Mouse (Mus musculus): ENCODE measurements around the gene Tmem132e. TPM values are rescaled to one million over a fixed set of nuclear protein-coding genes. Genes with fewer than 3 reads are reported as not detected.

The Tmem132e gene
- total RNA-seq, 2 experiments from 2014 or later = 16.0 to 16.8 TPM

DNA sequence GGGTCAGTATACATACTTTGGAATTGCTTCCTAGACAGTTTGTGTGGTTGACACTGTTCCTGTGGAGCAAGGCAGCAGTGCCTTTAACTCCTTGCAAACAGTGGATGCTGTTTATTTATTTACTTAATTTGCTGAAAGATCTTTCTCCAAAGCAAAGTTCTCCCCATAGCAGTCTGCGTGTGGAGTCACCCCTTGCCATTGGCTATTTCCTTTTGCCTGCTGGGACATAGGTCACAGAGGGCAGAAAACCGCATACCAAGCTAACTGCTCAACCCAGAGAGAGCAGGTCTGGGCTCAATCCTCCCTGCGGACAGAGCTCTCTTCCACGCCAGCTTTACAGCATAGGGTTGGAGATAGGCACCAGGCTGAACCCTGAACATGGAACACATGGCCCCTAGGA lies 34.8 kb downstream of the Tmem132e start:
- intact Hi-C loops (cut with DNase I) = no loop called here
- DNase-seq = no peak

DNA sequence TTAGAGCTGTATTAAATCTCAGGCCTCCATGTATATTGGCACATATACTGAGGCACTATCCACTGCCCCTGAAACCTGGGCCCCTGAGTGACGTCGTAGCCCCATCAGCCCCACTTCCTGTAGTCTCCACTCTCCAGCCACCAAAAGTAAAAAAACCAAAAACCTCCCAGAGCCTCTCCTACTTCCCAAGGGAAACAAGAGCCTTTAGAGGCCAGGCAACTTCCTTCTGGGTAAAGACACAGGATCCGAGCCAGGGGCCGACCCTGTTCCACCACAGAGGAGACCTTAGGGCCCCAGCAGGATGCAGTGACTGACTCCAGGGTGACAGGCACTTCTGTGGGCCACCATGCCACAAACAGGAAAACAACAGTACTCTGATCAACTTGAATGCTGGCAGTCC lies 40.1 kb downstream of the Tmem132e start:
- intact Hi-C loops (cut with DNase I) = no loop called here
- no peak for DNase-seq

DNA sequence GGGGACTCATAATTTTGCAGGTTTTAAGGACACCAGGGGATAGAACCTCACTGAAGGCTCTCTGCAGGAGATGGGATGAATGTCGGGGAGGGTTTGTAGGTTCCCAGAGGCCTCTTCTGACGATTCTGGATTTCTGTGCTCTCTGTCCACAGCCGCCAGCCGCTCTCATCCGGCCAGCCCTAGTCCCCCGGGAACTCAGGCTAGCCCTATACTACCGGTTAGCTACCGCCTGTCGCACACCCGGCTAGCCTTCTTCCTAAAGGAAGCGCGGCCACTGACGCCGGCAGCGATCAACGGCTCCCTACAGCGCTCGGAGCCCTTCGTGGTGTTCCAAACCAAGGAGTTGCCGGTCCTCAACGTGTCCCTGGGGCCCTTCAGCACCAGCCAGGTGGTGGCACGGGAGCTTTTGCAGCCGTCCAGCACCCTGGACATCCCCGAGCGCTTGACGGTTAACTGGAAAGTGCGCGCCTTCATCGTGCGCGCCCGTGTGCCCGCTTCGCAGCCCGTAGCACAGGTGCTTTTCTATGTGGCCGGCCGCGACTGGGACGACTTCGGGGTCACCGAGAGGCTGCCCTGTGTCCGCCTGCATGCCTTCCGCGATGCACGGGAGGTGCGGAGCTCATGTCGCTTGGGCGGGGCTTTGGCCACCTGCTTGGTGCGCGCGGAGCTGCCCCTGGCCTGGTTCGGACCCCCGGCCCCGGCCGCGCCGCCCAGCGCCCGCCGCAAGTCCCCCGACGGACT lies 45.6 kb downstream of the Tmem132e start:
- DNase-seq = no peak
- intact Hi-C loops (cut with DNase I) = no loop called here

DNA sequence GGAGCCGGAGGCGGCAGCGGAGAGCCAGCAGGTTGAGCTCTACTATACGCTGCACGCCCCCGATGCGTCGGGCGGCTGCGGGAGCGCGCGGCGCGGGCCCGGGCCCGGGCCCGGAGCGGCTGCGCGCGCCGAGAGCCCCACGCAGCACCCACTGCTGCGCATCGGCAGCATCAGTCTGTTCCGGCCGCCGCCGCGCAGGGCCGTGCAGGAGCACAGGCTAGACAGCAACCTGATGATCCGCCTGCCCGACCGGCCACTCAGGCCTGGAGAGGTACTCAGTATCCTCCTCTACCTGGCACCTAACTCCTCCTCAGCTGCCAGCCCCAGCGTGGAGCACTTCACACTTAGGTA lies 46.1 kb downstream of the Tmem132e start:
- intact Hi-C loops (cut with DNase I) = no loop called here
- no peak for DNase-seq

DNA sequence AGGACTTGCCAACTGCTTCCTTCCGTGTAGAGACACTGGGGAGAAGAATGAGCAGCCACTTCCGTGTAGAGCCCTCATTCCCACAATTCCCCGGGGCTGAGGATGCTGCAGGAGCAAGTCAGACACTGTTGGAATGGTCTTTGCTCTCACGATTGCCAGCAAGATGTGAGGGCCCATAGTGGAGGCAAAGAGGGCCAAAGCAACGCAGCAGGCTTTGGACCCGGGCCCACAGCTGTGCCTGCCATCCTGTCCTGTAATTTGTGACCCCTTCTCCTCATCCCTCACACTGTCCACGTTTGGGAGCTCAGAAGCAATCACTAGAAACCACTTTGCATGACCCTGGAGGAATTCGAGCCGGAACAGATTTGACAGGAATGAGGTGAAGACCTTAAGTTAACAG lies 59.8 kb downstream of the Tmem132e start:
- DNase-seq = no peak
- intact Hi-C loops (cut with DNase I) = no loop called here

DNA sequence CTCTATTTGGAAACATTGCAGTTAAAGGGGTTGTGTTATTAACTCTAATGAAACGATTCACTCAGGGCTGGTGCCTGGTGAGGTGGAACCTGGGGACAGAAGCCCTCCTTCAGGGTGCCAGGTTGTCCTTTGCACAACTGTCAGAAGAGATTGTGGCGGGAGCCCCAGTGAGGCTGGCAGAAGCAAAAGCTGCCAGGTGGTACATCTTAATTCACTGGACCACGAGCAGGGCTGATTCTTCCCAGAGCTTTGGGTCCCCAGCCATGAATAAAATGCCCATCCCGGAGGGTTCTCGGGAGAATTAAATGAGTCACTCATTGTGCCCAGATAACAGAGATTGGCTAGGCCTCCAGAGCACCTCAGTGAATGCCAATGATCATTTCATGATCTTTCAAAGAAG lies 63.8 kb downstream of the Tmem132e start:
- intact Hi-C loops (cut with DNase I) = no loop called here
- DNase-seq = peak; percentile 38

DNA sequence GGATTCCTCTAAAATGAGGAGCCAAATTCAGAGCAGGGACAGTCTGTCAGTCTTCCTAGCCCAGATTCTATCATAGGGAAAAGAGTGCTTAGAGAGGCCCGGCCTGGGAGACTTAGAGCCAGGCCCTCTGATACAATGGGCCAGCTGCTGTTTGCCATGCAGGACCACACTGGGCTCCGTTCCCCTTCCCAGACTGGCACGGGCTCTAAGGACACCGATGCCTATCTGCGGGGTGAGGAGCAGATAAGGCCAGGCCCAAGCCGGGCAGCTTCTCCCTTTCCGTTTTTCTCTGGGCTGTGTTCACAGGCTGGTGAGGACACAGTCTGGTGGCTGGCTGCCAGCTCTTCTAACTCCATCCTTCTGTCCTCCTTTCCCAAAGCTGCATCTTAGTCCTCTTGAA lies 64.5 kb downstream of the Tmem132e start:
- intact Hi-C loops (cut with DNase I) = no loop called here
- peak; percentile 73 for DNase-seq

DNA sequence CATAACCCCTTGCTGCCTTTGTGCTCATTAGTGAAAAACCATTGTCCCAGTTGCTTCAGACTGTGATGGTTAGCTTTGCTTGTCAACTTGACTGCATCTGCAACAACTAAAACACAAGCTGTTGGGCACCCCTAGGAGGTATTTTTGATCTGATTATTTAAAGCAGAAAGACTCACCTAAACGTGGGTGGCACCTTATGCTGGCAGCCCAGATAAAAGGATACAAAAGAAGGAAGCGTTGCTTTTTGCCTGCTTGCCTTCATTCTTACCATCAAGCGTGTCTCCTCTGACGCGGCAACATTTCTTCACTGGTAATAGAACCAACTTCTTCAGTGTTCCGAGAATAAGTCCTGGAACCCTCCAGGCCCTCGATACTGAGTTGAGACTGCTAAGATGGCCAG lies 72.6 kb downstream of the Tmem132e start:
- intact Hi-C loops (cut with DNase I) = no loop called here
- DNase-seq = no peak

DNA sequence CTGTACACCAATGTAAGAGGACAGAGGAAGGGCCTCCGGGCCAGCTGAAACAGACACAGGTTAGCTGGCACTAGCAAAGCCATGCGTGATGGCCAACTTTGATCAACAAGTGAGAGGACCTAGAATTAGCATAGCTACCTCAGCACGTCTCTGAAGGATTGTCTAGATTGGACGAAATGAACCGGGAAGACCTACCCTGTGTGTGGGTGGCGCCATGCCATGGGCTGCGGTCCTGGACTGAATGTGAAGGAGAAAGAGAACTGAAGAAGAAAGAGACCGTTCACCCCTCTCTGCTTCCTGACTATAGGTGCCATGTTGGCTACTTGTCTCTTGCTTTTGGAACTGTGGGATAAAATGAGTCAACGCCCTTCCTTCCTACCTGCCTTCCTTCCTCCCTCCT lies 76.8 kb downstream of the Tmem132e start:
- DNase-seq = no peak
- intact Hi-C loops (cut with DNase I) = no loop called here

DNA sequence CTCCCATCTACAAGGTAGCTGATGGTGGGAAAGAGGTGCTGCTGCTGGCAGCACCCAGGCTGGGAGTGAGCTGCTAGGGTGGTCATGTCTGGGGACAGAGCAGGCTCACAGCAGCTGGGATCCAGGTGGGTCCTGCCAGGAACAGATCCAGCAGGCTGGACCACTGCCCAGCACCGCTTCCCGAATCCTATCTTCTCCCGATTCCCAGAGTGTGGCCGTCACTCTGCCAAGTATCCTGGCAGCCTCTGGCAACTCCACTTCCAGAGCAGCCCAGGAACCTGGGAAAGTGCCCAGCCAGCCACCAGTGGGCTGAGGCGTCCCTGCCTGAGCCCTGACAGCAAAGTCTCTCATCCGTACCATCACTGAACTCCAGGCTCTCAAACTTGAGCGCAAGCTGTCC lies 78.5 kb downstream of the Tmem132e start:
- intact Hi-C loops (cut with DNase I) = no loop called here
- peak; percentile 95 for DNase-seq

DNA sequence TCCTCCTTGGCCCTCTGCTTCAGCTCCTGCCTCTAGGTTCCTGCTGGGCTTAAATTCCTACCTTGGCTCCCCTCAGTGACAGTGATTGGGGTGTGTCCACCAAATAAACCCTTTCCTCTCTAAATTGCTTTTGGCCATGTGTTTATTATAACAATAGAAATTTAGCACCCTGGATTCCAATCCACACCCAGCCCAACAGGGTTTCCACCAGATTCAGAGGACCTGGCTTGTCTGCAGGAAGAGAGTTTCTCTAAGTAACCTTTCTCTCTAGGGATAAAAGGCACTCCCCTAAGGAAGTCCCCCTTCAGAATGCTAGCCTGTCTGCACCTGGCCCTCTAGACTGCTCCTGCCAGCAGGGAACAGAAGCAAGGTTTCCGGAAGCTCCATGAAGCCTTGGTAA lies 82.4 kb downstream of the Tmem132e start:
- intact Hi-C loops (cut with DNase I) = no loop called here
- no peak for DNase-seq

DNA sequence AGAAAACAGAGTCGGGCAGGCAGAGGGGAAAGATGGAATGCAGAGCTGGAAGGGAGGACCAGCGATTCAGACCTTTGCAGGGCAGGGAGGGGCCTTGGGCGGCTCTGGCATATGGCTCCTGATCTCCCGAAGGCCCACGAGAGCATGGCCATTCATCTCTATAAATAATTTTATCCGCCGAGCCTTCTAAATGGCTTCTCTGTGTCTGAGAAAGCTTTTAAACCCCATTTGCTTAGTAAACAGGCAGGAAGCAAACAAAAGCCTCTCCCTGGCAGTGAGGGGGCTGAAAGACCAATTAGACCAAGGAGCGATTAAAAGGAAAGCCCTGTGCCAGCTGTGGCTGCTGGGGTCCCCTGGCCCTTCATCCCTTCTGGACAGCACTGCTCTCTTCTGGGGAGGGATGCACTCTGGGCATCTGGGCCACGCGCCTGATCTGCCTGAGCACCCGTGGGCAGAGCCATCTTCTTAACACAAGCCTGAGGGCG lies 84.5 kb downstream of the Tmem132e start:
- intact Hi-C loops (cut with DNase I) = no loop called here
- DNase-seq = no peak

DNA sequence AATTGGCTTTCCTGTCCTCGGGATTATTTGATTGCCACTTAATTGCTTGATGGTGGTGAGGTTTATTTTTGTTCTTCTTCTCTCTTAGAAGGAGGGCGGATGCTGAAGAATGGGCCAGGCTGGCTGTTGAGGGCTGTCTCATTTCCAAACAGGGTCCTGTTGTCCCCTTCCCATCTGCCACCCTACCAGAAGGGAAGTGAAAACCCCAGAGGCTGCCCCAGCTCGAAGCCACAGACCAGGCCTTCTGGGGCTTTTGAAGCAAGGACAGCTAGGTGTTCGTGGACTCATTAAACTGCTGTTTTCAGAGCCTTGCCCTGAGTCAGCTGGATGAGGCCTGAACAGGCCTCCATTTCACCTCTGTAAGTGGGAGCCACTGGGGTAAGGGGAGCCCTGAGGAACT lies 87.4 kb downstream of the Tmem132e start:
- intact Hi-C loops (cut with DNase I) = no loop called here
- no peak for DNase-seq

DNA sequence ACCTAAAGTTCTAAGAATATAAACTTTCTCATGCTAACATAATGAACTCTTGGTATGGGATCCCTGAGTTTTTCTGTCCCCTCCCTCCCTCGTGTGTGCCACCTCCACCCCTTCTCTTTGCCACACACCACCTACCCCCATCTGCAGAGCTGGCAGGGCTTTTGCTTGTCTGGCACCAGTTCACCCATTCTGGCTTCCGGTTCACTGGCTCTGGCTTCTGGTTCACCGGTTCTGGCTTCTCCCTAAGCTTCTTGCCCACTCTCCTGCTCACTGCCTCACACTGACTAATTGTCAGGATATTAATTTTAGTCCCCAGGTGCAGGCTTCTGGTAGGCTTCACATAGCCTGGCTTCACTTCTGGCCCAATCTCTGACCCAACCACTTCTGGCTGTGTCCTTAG lies 88.7 kb downstream of the Tmem132e start:
- DNase-seq = peak; percentile 65
- intact Hi-C loops (cut with DNase I) = no loop called here

DNA sequence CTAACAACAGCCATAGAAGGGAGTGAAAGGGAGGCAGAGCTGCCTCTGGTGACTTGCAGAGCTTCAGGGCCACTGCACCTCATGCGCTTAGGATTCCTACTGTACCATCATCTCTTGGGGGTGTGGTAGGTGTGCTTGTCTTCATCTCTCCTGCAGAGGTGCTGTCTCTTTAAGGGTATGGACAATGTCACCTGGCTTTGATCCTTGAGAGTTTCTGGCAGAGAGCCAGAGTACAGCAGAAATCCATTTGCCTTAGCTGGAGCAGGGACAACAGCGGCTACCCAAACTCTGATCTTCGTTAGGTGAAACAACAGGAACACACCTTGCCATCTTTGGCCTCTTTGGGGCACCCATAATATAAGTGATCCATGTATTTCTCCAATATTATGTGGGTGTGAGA lies 92.2 kb downstream of the Tmem132e start:
- intact Hi-C loops (cut with DNase I) = no loop called here
- DNase-seq = no peak

DNA sequence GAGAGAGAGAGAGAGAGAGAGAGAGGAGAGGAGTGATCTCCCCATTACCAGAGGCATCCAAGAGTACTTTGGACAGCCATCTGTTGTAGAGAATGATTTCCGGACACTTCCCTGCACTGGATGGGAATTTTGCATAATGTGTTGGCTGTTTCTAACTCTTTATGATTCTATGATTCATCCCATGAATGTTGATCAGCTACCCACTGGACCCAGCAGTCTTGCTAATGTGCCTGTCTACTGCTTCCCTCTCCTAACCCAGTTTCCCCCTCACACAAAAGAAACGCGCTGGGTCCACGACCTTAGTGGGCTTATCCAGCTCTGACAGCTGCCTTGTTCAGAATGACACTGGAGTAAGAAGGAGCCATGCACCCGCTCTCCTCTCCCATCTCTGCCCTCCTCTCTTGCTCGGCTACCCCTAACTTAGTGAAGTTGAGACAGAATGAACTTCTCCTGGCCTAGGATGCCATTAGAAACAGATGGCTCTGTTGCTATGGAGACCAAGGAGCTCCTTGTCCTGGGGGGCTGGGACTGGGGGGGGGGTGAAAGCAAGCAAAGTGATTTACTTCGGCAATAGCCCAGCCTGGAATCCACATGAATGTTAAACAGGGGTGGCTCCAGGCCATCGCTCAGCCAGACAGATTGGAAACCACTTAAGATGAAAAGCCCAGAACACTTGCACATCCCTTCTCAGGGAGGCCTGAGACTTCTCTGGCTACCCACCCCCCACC lies 98.8 kb downstream of the Tmem132e start:
- intact Hi-C loops (cut with DNase I) = no loop called here
- DNase-seq = peak; percentile 17

DNA sequence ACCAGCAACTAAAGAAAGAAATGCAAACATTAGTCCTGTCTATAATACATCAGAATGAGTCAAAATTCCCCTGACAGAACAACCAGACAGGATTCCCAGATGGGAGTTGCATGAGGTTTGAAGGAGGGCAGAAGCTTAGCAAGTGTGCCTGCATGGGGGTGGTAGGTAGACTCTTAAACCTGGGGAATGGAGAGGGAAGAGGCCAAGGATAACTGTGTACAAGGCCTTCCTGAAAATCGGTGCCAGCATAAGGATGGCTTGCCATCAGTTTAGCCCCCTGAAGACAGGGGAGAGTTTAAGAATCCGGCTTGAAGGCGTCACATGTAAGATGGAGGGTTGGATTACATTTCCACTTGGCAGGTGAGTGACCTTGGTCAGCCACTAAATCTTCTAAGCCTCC lies 102.2 kb downstream of the Tmem132e start:
- DNase-seq = no peak
- intact Hi-C loops (cut with DNase I) = no loop called here

Other genes with a start within 250 kb of the Tmem132e start
- gene Ccl1, start 83.2 kb upstream of the Tmem132e start, total RNA-seq (2021) = not detected

All from left cerebral cortex, postnatal 4 days (tissue).